Mouse (Mus musculus) myocyte (in vitro differentiated cells): ENCODE results near the gene Rreb1.

Experiments
- E2F4 ChIP-seq: IDR thresholded peaks from one replicate; pipeline ENCODE4 v1.6.1; 2011; ENCODE audit warnings: mild to moderate bottlenecking, control low read depth, moderate library complexity; ENCODE audit not compliant: insufficient read depth
- MAX ChIP-seq: IDR thresholded peaks from one replicate; pipeline ENCODE4 v1.6.1; 2011; ENCODE audit warnings: low read depth, mild to moderate bottlenecking, control low read depth

DNA sequence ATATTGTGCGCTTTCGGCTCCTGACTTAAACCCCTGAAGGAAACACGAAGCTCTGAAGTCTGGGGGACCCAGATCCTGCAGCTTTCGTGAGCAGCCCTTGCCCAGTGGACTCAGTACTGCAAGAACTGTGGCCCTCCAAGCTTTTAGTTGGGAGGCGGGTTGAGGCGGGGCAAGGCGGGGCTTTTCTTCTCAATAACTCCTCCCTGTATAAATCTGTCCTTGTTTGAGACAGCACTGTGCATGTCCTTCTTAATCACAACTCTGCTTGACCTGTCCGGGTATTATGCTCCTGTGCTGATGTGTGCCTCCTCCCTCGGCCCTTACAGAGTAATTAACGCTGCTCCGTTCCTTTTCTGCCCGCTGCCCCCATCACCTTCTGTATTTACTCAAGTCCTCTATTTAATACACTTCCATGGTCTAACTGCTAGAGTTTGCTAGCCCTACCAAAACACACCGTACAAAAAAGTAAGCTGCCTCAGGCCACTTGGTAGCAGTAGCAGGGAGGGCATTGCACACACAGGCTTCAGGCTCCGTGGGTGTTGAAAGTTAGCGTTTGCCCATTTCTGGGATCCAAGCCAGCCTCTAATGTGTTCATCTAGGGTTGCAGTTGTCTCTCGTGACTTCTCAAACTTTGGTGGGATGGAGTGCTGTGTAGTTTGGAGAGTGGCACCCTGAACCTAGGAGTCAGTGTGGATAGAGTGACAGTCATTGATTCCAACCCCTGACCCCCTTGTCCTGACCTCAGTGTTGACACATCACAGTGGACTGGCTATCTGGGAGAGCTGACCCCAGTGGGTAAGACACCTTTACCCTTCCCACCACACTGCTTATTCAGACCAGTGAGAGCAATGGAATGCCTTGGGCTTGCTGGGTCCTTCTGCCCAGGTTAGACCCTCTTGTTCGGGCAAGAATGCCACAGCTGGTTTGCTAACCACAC, 164.0 kb downstream of the Rreb1 start:
- no peak for TF ChIP-seq E2F4
- TF ChIP-seq MAX, result no peak
